Mouse (Mus musculus): ENCODE data around the gene Bag5. TPM values are rescaled to one million over a fixed set of nuclear protein-coding genes. Genes with fewer than 3 reads are reported as not detected.
A peak's percentile ranks its signal among the peaks of the same experiment; 100 is the strongest.

The Bag5 gene
- polyA plus RNA-seq, 1 experiment, result 747 TPM

- Histone ChIP-seq H3K27ac (ENCODE audit: control insufficient read depth, insufficient read depth, low read depth, low read length) (no peak overlapping the region), H3K27me3 (ENCODE audit: control insufficient read depth, insufficient read depth, low read length) (no peaks in the 10 kb centered on the region; the same call in 1 of the 2 replicates), H3K36me3 (ENCODE audit: control insufficient read depth, insufficient read depth, low read length) (no peaks in the 10 kb centered on the region), H3K4me1 (ENCODE audit: control insufficient read depth, insufficient read depth, low read length) (peaks cover 31% of the 10 kb centered on the region), H3K4me3 (ENCODE audit: control insufficient read depth, low read depth, low read length) (no peak overlapping the region)
- no peak for TF ChIP-seq POLR2A (IDR thresholded peaks at IDR 0.05; ENCODE audit: control insufficient read depth, low read depth, low read length)
Measured at GRCm38 (mm10) chr12:111675797-111676580, 37.1 kb downstream of the Bag5 start.

- TF ChIP-seq CTCF (IDR thresholded peaks at IDR 0.05; ENCODE audit: control insufficient read depth, insufficient read depth, insufficient replicate concordance, low read depth, low read length) (no peak), POLR2A (IDR thresholded peaks at IDR 0.05; ENCODE audit: control insufficient read depth, low read depth, low read length) (no peak)
- H3K27ac ChIP-seq (ENCODE audit: control insufficient read depth, insufficient read depth, low read depth, low read length), result no peak overlapping the region
- no peak overlapping the region for H3K4me3 ChIP-seq (ENCODE audit: control insufficient read depth, low read depth, low read length)
- no peaks in the 10 kb centered on the region; the same call in 1 of the 2 replicates for H3K27me3 ChIP-seq (ENCODE audit: control insufficient read depth, insufficient read depth, low read length)
- H3K36me3 ChIP-seq (ENCODE audit: control insufficient read depth, insufficient read depth, low read length), result no peaks in the 10 kb centered on the region
- peaks cover 31% of the 10 kb centered on the region for H3K4me1 ChIP-seq (ENCODE audit: control insufficient read depth, insufficient read depth, low read length)
Measured at GRCm38 (mm10) chr12:111674850-111675486, 38.1 kb downstream of the Bag5 start.

DNA sequence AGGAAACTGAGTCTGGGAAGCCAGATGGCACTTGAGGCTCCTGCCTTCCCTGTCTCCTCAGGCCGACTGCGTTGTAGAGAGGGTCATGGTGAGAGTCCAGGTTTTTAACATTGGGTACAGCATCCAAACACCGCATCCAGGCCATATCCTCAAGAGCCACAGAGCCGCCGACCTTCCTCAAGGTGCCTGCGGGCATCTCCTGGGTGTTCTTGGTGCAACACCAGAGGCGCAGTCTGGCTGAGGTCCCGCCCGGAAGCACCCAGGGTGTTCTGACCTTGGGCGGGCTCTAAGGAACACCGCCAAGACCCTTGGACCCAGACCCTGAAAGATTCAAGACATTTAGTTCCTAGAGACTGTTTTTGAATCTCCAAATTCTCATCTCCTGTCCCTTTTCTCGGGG lies 40.5 kb downstream of the Bag5 start:
- Histone ChIP-seq H3K36me3 (ENCODE audit: control insufficient read depth, insufficient read depth, low read length) (no peaks in the 10 kb centered on the region), H3K4me3 (ENCODE audit: control insufficient read depth, low read depth, low read length) (peak overlapping the region; percentile 78), H3K27me3 (ENCODE audit: control insufficient read depth, insufficient read depth, low read length) (no peaks in the 10 kb centered on the region; the same call in 1 of the 2 replicates), H3K4me1 (ENCODE audit: control insufficient read depth, insufficient read depth, low read length) (peaks cover 22% of the 10 kb centered on the region), H3K27ac (ENCODE audit: control insufficient read depth, insufficient read depth, low read depth, low read length) (no peak overlapping the region)
- TF ChIP-seq POLR2A (IDR thresholded peaks at IDR 0.05; ENCODE audit: control insufficient read depth, low read depth, low read length) (no peak), CTCF (IDR thresholded peaks at IDR 0.05; ENCODE audit: control insufficient read depth, insufficient read depth, insufficient replicate concordance, low read depth, low read length) (no peak)

- H3K36me3 ChIP-seq (ENCODE audit: control insufficient read depth, insufficient read depth, low read length), result no peaks in the 10 kb centered on the region
- peak within 1 kb of the TSS; percentile 78 for H3K4me3 ChIP-seq (ENCODE audit: control insufficient read depth, low read depth, low read length)
- peak; percentile 53; the same call in 1 of the 2 replicates for TF ChIP-seq POLR2A (IDR thresholded peaks at IDR 0.05; ENCODE audit: control insufficient read depth, low read depth, low read length)
- TF ChIP-seq CTCF (IDR thresholded peaks at IDR 0.05; ENCODE audit: control insufficient read depth, insufficient read depth, insufficient replicate concordance, low read depth, low read length), result no peak
- no peak within 1 kb of the TSS for H3K27ac ChIP-seq (ENCODE audit: control insufficient read depth, insufficient read depth, low read depth, low read length)
- no peaks in the 10 kb centered on the region; the same call in 1 of the 2 replicates for H3K27me3 ChIP-seq (ENCODE audit: control insufficient read depth, insufficient read depth, low read length)
- H3K4me1 ChIP-seq (ENCODE audit: control insufficient read depth, insufficient read depth, low read length), result peaks cover 18% of the 10 kb centered on the region
Measured at GRCm38 (mm10) chr12:111672176-111672575, 40.9 kb downstream of the Bag5 start, which contains the start of gene Ckb. Gene Ckb (minus strand): TSS chr12:111672338.

DNA sequence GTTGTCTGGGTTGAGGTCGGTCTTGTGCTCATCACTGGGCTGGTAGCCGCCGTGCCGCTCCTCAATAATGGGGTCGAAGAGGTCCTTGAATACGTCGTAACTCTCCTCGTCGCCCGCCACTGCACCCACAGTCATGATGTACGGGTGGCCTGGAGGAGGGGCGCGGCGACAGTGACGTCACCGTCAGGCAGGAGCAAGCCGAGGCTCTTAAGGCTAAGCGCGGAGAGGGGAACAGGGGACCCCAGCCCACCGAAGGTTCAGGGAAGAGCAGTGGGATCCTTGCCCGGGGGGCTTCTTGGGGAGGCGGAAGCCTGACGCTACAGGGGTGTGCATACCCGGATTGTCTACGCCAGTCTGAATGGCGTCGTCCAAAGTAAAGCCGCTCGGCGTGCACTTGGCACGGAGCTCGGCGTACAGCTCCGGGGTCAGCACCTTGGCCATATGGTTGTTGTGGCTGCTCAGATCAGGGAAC lies 41.6 kb downstream of the Bag5 start:
- no peak overlapping the region for H3K27ac ChIP-seq (ENCODE audit: control insufficient read depth, insufficient read depth, low read depth, low read length)

GRCm38 (mm10) chr12:111670976-111671375 lies 42.1 kb downstream of the Bag5 start:
- no peaks in the 10 kb centered on the region; the same call in 1 of the 2 replicates for H3K27me3 ChIP-seq (ENCODE audit: control insufficient read depth, insufficient read depth, low read length)
- no peak overlapping the region for H3K27ac ChIP-seq (ENCODE audit: control insufficient read depth, insufficient read depth, low read depth, low read length)
- H3K36me3 ChIP-seq (ENCODE audit: control insufficient read depth, insufficient read depth, low read length), result no peaks in the 10 kb centered on the region
- peaks cover 16% of the 10 kb centered on the region for H3K4me1 ChIP-seq (ENCODE audit: control insufficient read depth, insufficient read depth, low read length)
- H3K4me3 ChIP-seq (ENCODE audit: control insufficient read depth, low read depth, low read length), result peak overlapping the region; percentile 78
- TF ChIP-seq CTCF (IDR thresholded peaks at IDR 0.05; ENCODE audit: control insufficient read depth, insufficient read depth, insufficient replicate concordance, low read depth, low read length) (no peak), POLR2A (IDR thresholded peaks at IDR 0.05; ENCODE audit: control insufficient read depth, low read depth, low read length) (no peak)

More for the DNA sequence above, 41.6 kb downstream of the Bag5 start:
- no peaks in the 10 kb centered on the region for H3K36me3 ChIP-seq (ENCODE audit: control insufficient read depth, insufficient read depth, low read length)
- TF ChIP-seq CTCF (IDR thresholded peaks at IDR 0.05; ENCODE audit: control insufficient read depth, insufficient read depth, insufficient replicate concordance, low read depth, low read length) (no peak), POLR2A (IDR thresholded peaks at IDR 0.05; ENCODE audit: control insufficient read depth, low read depth, low read length) (no peak)
- peaks cover 16% of the 10 kb centered on the region for H3K4me1 ChIP-seq (ENCODE audit: control insufficient read depth, insufficient read depth, low read length)
- H3K27me3 ChIP-seq (ENCODE audit: control insufficient read depth, insufficient read depth, low read length), result no peaks in the 10 kb centered on the region; the same call in 1 of the 2 replicates
- H3K4me3 ChIP-seq (ENCODE audit: control insufficient read depth, low read depth, low read length), result peak overlapping the region; percentile 78

DNA sequence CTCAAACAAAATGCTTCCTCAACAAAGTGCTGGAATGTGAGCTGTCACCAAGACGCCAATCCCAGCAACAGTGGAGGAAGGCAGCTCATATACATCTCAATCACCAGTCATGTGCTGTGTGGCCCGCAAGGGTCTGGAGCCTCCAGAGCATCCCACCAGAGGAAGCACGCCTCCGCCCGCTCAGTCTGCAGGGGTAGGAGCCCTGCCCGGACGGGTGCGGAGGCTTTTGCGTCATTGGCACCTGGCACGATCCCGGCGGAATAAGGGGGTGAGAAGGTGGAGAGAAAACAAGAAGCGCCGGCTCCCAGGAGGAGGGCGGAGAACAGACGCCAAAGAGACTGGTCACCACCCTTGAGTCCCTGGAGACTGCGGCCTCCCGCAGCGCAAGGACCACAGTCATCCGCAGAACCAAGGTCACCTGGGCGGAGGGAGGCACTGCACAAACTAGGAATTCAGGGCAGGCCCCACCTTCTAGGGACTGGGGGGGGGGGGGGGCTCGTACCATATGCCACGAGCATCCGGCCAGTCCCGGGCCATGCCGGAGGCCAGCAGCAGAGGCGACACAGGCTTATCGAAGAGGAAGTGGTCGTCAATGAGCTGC lies 42.6 kb downstream of the Bag5 start:
- Histone ChIP-seq H3K4me1 (ENCODE audit: control insufficient read depth, insufficient read depth, low read length) (peaks cover 16% of the 10 kb centered on the region), H3K27ac (ENCODE audit: control insufficient read depth, insufficient read depth, low read depth, low read length) (no peak overlapping the region), H3K36me3 (ENCODE audit: control insufficient read depth, insufficient read depth, low read length) (no peaks in the 10 kb centered on the region), H3K4me3 (ENCODE audit: control insufficient read depth, low read depth, low read length) (no peak overlapping the region), H3K27me3 (ENCODE audit: control insufficient read depth, insufficient read depth, low read length) (no peaks in the 10 kb centered on the region; the same call in 1 of the 2 replicates)
- no peak for TF ChIP-seq CTCF (IDR thresholded peaks at IDR 0.05; ENCODE audit: control insufficient read depth, insufficient read depth, insufficient replicate concordance, low read depth, low read length)
- no peak for TF ChIP-seq POLR2A (IDR thresholded peaks at IDR 0.05; ENCODE audit: control insufficient read depth, low read depth, low read length)

All from testis, adult 2 months (tissue).